18 mouse cellular contexts compared by ENCODE assay signal in genomic region chr11:86349325-86349724, GRCm38 (mm10). TPM values are rescaled to one million over a fixed set of nuclear protein-coding genes. Genes with fewer than 3 reads are reported as not detected.
DNase-seq lines count a peak whose midpoint lies in the region; TF ChIP-seq lines count a peak whose summit lies in the region.
"Had no signal": no experiment of that assay in that cellular context is flagged by ENCODE, and none has a peak within 500 bp of the region (broad histone marks: within the 10 kb centered on the region; RNA-seq: fewer than 3 reads in every experiment).

No protein-coding gene starts in this region.

- H3K9me3 ChIP-seq in CH12.LX (replicated peaks; ENCODE audit: low read length) = no peaks in the 10 kb centered on the region
- H3K9me3 ChIP-seq in forebrain, embryonic 10.5 days = no peaks in the 10 kb centered on the region
- H3K9me3 ChIP-seq: embryonic facial prominence, embryonic 10.5 days; embryonic facial prominence, embryonic 12.5 days; forebrain, embryonic 12.5 days; G1E had no signal

- intact Hi-C loops in heart, postnatal 10 days (cut with DNase I) = no loop called here

- peak overlapping the region; percentile 39; the same call in 1 of the 2 replicates for H3K9ac ChIP-seq in CH12.LX (ENCODE audit: insufficient read depth, low read depth)
- H3K9ac ChIP-seq: embryonic facial prominence, embryonic 12.5 days; forebrain, embryonic 12.5 days had no signal

- peak; percentile 0 for DNase-seq in heart, adult 11 months
- no peak for DNase-seq in heart, postnatal 10 days
- peak; percentile 43 for DNase-seq in CH12.LX (ENCODE audit: extremely low read depth)
- peak; percentile 36 for DNase-seq in splenic B cell, adult 2 months (ENCODE audit: low read depth, low spot score)
- no peak for DNase-seq in forebrain, embryonic 10.5 days (ENCODE audit: extremely low spot score, low spot score)
- DNase-seq: adrenal gland, adult 8-10 months; adrenal gland, postnatal 14 days; adrenal gland, postnatal 36 days; cerebellum, adult 11-12 months; cerebellum, adult 2 months; cerebellum, adult 9-10 months; cerebellum, postnatal 10 days; cerebellum, postnatal 25 days had no signal

- dilution Hi-C loops in CH12.LX (cut with MboI; ENCODE audit: extremely low pct_ligation_motif_present, extremely low pct_unique_long_range_greater_than_20kb, low sequenced_read_pairs) = no loop called here

- in situ Hi-C loops in CH12.LX (cut with MboI; ENCODE audit: low pct_ligation_motif_present, low pct_unique_long_range_greater_than_20kb, low sequenced_read_pairs) = no loop called here

- TF ChIP-seq EP300 in CH12.LX (IDR thresholded peaks at IDR 0.05; ENCODE audit: low read length) = peak; percentile 88

- H3K27ac ChIP-seq in CH12.LX (ENCODE audit: insufficient read depth, low read depth) = no peak overlapping the region
- no peak overlapping the region for H3K27ac ChIP-seq in forebrain, embryonic 10.5 days
- H3K27ac ChIP-seq: embryonic facial prominence, embryonic 10.5 days; embryonic facial prominence, embryonic 12.5 days; forebrain, embryonic 12.5 days had no signal

- TF ChIP-seq RAD21 in CH12.LX (IDR thresholded peaks at IDR 0.05; ENCODE audit: low read depth, low read length) = no peak

- 81% methylated on average over 2 of the region's 2 CpGs for WGBS in forebrain, embryonic 10.5 days

- no peak for TF ChIP-seq CTCF in CH12.LX (conservative IDR thresholded peaks at IDR 0.05 in 1 of 2, IDR thresholded peaks at IDR 0.05 in 1 of 2; ENCODE audit: low read depth in 2 of 2, low read length in 2 of 2)

- H3K79me2 ChIP-seq in CH12.LX (replicated peaks; ENCODE audit: control insufficient read depth, extremely low read depth, insufficient read depth, poor library complexity, severe bottlenecking) = peaks cover 72% of the 10 kb centered on the region

- H3K4me1 ChIP-seq in CH12.LX (ENCODE audit: control insufficient read depth in 1 of 2, insufficient read depth in 2 of 2) = peaks cover 8 to 95% of the 10 kb centered on the region in 2 experiments
- H3K4me1 ChIP-seq in forebrain, embryonic 10.5 days = peaks cover 12% of the 10 kb centered on the region; the same call in 1 of the 2 replicates

- peaks cover 21 to 60% of the 10 kb centered on the region in 2 experiments for H3K36me3 ChIP-seq in CH12.LX (replicated peaks in 1 of 2; ENCODE audit: control insufficient read depth in 1 of 2, insufficient read depth in 1 of 2, low read length in 1 of 2)
- peaks cover 11% of the 10 kb centered on the region for H3K36me3 ChIP-seq in splenic B cell, adult 2 months (ENCODE audit: control insufficient read depth, insufficient read depth, low read length, poor library complexity, severe bottlenecking)
- H3K36me3 ChIP-seq in forebrain, embryonic 10.5 days (replicated peaks) = peaks cover 48% of the 10 kb centered on the region

- H3K4me3 ChIP-seq in CH12.LX (replicated peaks in 1 of 3; ENCODE audit: low read depth in 2 of 3, low read length in 2 of 3, poor library complexity in 1 of 3) = no peak overlapping the region
- no peak overlapping the region for H3K4me3 ChIP-seq in forebrain, embryonic 10.5 days
- H3K4me3 ChIP-seq: embryonic facial prominence, embryonic 10.5 days; embryonic facial prominence, embryonic 12.5 days; forebrain, embryonic 12.5 days had no signal

- H3K4me2 ChIP-seq in CH12.LX (ENCODE audit: insufficient read depth, low read depth, poor library complexity, severe bottlenecking) = peak overlapping the region; percentile 89; the same call in 1 of the 2 replicates
- H3K4me2 ChIP-seq: embryonic facial prominence, embryonic 12.5 days; forebrain, embryonic 12.5 days had no signal

- TF ChIP-seq POLR2A in CH12.LX (IDR thresholded peaks at IDR 0.05; ENCODE audit: low read depth, low read length) = no peak

- H3K27me3 ChIP-seq in CH12.LX (replicated peaks) = no peaks in the 10 kb centered on the region
- no peaks in the 10 kb centered on the region for H3K27me3 ChIP-seq in splenic B cell, adult 2 months (ENCODE audit: control insufficient read depth, insufficient read depth, low read length, poor library complexity, severe bottlenecking)
- H3K27me3 ChIP-seq in forebrain, embryonic 10.5 days (ENCODE audit: poor library complexity, severe bottlenecking) = no peaks in the 10 kb centered on the region
- H3K27me3 ChIP-seq: embryonic facial prominence, embryonic 12.5 days; forebrain, embryonic 12.5 days; Patski had no signal

TF ChIP-seq in CH12.LX, 34 proteins besides CTCF, POLR2A, EP300 and RAD21:
- TF ChIP-seq CHD2 (IDR thresholded peaks at IDR 0.05; ENCODE audit: low read length) (no peak), ZKSCAN1 (IDR thresholded peaks at IDR 0.05; ENCODE audit: borderline replicate concordance, low read depth, low read length) (no peak), GABPA (IDR thresholded peaks at IDR 0.05; ENCODE audit: insufficient replicate concordance, low read depth, low read length) (no peak), IRF4 (IDR thresholded peaks at IDR 0.05; ENCODE audit: low read depth, low read length) (peak; percentile 88), NRF1 (IDR thresholded peaks at IDR 0.05; ENCODE audit: low read depth, low read length) (no peak), TCF12 (IDR thresholded peaks at IDR 0.05; ENCODE audit: low read depth, low read length) (no peak; the same call in 1 of the 2 replicates), MAX (IDR thresholded peaks at IDR 0.05; ENCODE audit: low read length) (no peak), ETS1 (conservative IDR thresholded peaks at IDR 0.05; ENCODE audit: low read depth, low read length) (peak; percentile 74), SIN3A (IDR thresholded peaks at IDR 0.05; ENCODE audit: low read length) (no peak), POLR2AphosphoS2 (IDR thresholded peaks at IDR 0.05; ENCODE audit: low read depth, low read length) (no peak), MEF2A (IDR thresholded peaks at IDR 0.05; ENCODE audit: borderline replicate concordance, low read depth, low read length) (peak; percentile 91), JUND (conservative IDR thresholded peaks at IDR 0.05; ENCODE audit: low read depth, low read length) (0 out of 2 replicates have a peak, but pooled peaks have one; percentile 15), MAZ (IDR thresholded peaks at IDR 0.05; ENCODE audit: low read depth, low read length) (peak; percentile 69; the same call in 1 of the 2 replicates)
TF ChIP-seq in CH12.LX: peak in this region for 5.

RNA-seq across cellular contexts. Expression of gene Med13, which starts 8.1 kb away (rescaled TPM):
- 10 to 100 TPM; 46.0 to 52.9 TPM for total RNA-seq in heart, postnatal 10 days (2021)
- total RNA-seq in CH12.LX (2012; rRNA removed) = 33.2 and 37.9 TPM in 2 replicates
- total RNA-seq in CH12.LX (2014; rRNA removed) = 40.9 and 47.6 TPM in 2 replicates
- 31.6 and 41.5 TPM in 2 replicates for polyA plus RNA-seq in CH12.LX (2012; ENCODE audit: insufficient read length, low read depth)
- polyA plus RNA-seq in forebrain, embryonic 10.5 days (2016; fragmentation: Nextera tagmentation; extraction: Ambion mirVana) = 6.6 and 7.5 TPM in 2 replicates

Comparison
In these comparisons a context has a peak if more than half of its experiments do, and no peak if none do; other contexts are left out.
1. DNase-seq: peak in heart, adult 11 months (single experiment), CH12.LX (single experiment) and splenic B cell, adult 2 months (single experiment); none in heart, postnatal 10 days (0 of 2) and forebrain, embryonic 10.5 days (single experiment).